Mouse (Mus musculus): ENCODE measurements at regions not wholly inside any gene's neighbourhood (a gene's known extent, or its start where the extent isn't known, plus 50 kb on each side); places are given as distances from the start of the nearest gene placed in this dataset.

DNA sequence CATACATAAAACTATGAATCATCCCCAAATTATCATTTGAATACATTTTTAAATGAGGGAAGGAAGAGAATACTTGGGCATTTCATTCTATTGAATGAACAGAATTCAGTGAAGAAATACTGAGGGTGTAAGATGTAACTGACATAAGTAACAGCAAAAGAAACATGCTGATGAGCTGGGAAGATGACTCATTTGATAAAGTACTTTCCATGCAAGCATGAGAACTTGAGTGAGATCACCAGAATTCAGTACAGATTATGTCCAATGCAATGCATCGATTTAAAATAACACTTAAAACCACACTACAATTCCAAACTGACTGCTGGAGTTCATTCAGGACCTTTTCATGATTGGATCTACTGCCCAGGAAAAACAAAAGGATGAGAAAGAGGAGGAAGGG lies 3467.1 kb upstream of the Gm7489 start:
- no peak for ATAC-seq (replicated peaks; ENCODE audit: poor library complexity)

- no peak for ATAC-seq (replicated peaks; ENCODE audit: poor library complexity)
Measured at GRCm38 (mm10) chr15:50423082-50423665, 3461.5 kb upstream of the Gm7489 start.

GRCm38 (mm10) chr15:50449604-50450003 lies 3435.1 kb upstream of the Gm7489 start:
- ATAC-seq (replicated peaks; ENCODE audit: poor library complexity) = 0 out of 2 replicates have a peak, but pooled peaks have one; percentile 37

DNA sequence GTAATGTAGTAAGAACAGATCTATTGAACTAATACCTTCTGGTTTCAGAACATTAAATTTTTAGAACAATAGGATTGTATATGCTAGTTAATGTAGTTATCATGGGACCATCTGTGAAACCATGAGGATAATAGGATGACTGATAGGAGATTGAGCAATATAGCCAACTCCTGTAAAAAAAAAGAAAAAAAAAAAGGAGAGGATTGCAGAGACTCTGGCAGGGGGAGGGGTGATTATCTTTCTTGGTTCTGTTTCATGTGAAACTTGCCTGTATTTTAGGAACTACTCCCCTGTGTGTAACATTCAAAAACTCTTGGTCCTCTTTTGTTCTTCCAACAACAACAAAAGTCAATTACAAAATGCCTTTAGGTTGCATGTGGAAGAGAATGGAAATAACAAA lies 3412.1 kb upstream of the Gm7489 start:
- ATAC-seq (replicated peaks; ENCODE audit: poor library complexity) = no peak

- ATAC-seq (replicated peaks; ENCODE audit: poor library complexity) = no peak; the same call in 1 of the 2 replicates
Measured at GRCm38 (mm10) chr15:50498716-50499115, 3386.0 kb upstream of the Gm7489 start.

- ATAC-seq (replicated peaks; ENCODE audit: poor library complexity) = peak; percentile 95
Measured at GRCm38 (mm10) chr15:50507999-50508624, 3376.6 kb upstream of the Gm7489 start.

DNA sequence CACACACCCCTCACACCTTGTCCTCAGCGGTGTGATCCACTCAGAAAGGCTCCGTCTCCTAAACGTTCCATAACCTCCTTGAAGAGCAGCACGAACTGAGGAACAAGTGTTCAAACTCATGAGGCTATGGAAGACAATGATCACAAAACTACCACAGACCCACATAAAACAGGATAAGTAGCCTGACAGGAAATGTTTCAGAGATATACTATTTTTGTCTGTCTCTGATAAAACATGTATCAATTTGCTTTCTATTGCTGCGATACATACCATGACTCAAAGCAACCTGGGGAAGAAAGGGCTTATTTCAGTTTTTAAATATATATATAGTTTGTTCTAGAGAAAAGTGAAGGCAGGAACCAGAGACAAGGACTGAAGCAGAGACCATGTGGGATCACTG lies 3371.7 kb upstream of the Gm7489 start:
- ATAC-seq (replicated peaks; ENCODE audit: poor library complexity) = no peak

- no peak for ATAC-seq (replicated peaks; ENCODE audit: poor library complexity)
Measured at GRCm38 (mm10) chr15:50524841-50525240, 3359.9 kb upstream of the Gm7489 start.

DNA sequence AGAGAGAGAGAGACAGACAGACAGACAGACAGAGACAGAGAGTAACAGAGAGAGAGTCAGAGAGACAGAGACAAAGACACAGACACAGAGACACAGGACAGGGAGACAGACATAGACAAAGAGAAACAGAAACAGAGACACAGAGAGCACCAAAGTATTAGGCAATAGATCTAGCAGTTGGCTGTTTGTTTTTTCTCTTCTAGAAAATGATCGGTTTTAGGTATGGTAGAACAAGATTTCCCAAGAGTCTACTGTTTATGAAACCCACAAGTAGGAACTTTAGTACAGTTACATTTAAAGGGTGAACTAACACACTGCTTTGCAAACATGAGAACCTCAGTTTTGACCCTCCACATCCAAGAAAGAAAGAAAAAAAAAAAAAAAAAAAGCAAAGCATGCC lies 3350.2 kb upstream of the Gm7489 start:
- ATAC-seq (replicated peaks; ENCODE audit: poor library complexity) = peak; percentile 84

DNA sequence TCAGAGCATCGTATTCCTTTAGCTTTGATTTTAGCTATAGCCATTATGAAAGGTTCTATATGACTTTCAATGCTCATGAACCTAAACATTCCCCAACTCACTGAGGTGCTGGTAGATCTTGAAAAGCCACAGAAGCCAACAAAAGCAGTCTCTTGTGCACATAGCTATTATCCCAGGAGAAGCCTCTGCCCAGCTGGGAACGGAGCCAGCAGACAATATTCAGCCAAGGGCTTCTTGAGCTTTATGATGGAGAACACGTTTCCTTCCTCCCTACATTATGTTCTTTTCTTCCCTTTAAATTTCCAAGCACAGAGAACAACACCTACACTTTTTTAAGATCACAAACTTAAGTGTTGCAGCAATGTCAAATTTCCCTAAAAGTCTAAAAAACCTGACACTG lies 3321.1 kb upstream of the Gm7489 start:
- ATAC-seq (replicated peaks; ENCODE audit: poor library complexity) = no peak

- ATAC-seq (replicated peaks; ENCODE audit: poor library complexity) = no peak
Measured at GRCm38 (mm10) chr15:50580811-50581210, 3303.9 kb upstream of the Gm7489 start.

DNA sequence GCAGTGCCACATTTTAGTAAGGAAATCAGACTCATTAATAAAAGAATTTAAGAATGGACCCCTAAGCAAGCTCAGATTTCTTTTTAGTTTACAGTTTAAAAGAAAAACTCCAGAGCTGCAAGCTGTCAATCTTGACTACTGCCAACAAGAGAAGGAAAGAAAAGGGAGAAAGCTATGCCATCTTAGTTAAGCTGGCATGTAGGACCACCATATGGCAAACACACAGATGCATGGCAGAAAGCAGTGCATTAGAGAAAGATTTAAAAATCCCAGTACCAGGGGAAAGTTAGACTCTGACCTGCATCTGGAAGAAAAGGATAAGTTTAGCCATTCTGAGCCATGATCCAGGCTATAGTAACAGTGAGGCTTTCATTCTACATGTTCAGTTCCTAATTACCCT lies 3300.8 kb upstream of the Gm7489 start:
- ATAC-seq (replicated peaks; ENCODE audit: poor library complexity) = no peak

- no peak for ATAC-seq (replicated peaks; ENCODE audit: poor library complexity)
Measured at GRCm38 (mm10) chr15:50585496-50585895, 3299.2 kb upstream of the Gm7489 start.

Data from megakaryocyte progenitor cell, adult 5-6 weeks (primary cell).